Mouse (Mus musculus): ENCODE data around the gene Rhcg. TPM values are rescaled to one million over a fixed set of nuclear protein-coding genes. Genes with fewer than 3 reads are reported as not detected.
A peak's percentile ranks its signal among the peaks of the same experiment; 100 is the strongest.

Gene Rhcg
- polyA plus RNA-seq, 1 experiment: not detected

GRCm38 (mm10) chr7:79555368-79556034 lies 62.0 kb downstream of the Rhcg start:
- H3K4me2 ChIP-seq (ENCODE audit: low read depth): no peak overlapping the region
- TF ChIP-seq TCF12 (IDR thresholded peaks at IDR 0.05; ENCODE audit: insufficient read depth, poor library complexity, severe bottlenecking): no peak
- TF ChIP-seq REST (IDR thresholded peaks at IDR 0.05; ENCODE audit: insufficient read depth, insufficient read length): peak; percentile 58
- H3K36me3 ChIP-seq (ENCODE audit: control insufficient read depth, insufficient read depth): no peaks in the 10 kb centered on the region
- H3ac ChIP-seq (ENCODE audit: control insufficient read depth, insufficient read length): no peak overlapping the region
- H3K27me3 ChIP-seq (ENCODE audit: control insufficient read depth, insufficient read depth, insufficient read length): peaks cover 47% of the 10 kb centered on the region
- no peak overlapping the region for H3K4me3 ChIP-seq
- H3K79me2 ChIP-seq (ENCODE audit: control insufficient read depth, insufficient read depth): no peaks in the 10 kb centered on the region

GRCm38 (mm10) chr7:79552702-79553101 lies 64.8 kb downstream of the Rhcg start:
- TF ChIP-seq TCF3 (IDR thresholded peaks at IDR 0.05; ENCODE audit: insufficient read length, low read depth) (no peak), POLR2A (IDR thresholded peaks at IDR 0.05; ENCODE audit: insufficient read length, low read depth) (no peak), E2F4 (IDR thresholded peaks at IDR 0.05; ENCODE audit: insufficient read depth) (no peak), CEBPB (IDR thresholded peaks at IDR 0.05; ENCODE audit: insufficient read depth, poor library complexity, severe bottlenecking) (no peak), REST (IDR thresholded peaks at IDR 0.05; ENCODE audit: insufficient read depth, insufficient read length) (no peak), POLR2AphosphoS2 (IDR thresholded peaks at IDR 0.05; ENCODE audit: insufficient read length, low read depth) (no peak)
- Histone ChIP-seq H3K36me3 (ENCODE audit: control insufficient read depth, insufficient read depth) (no peaks in the 10 kb centered on the region), H3ac (ENCODE audit: control insufficient read depth, insufficient read length) (no peak overlapping the region), H3K4me2 (ENCODE audit: low read depth) (no peak overlapping the region), H3K79me2 (ENCODE audit: control insufficient read depth, insufficient read depth) (no peaks in the 10 kb centered on the region), H3K27me3 (ENCODE audit: control insufficient read depth, insufficient read depth, insufficient read length) (peaks cover 60% of the 10 kb centered on the region), H3K4me3 (no peak overlapping the region)

GRCm38 (mm10) chr7:79548893-79549555 lies 68.4 kb downstream of the Rhcg start:
- no peak overlapping the region for H3K4me3 ChIP-seq
- TF ChIP-seq TCF12 (IDR thresholded peaks at IDR 0.05; ENCODE audit: insufficient read depth, poor library complexity, severe bottlenecking): no peak
- TF ChIP-seq MAX (IDR thresholded peaks at IDR 0.05; ENCODE audit: low read depth): no peak
- TF ChIP-seq REST (IDR thresholded peaks at IDR 0.05; ENCODE audit: insufficient read depth, insufficient read length): no peak
- no peak for TF ChIP-seq SRF (IDR thresholded peaks at IDR 0.05; ENCODE audit: control insufficient read depth, insufficient read length, low read depth)
- no peak for TF ChIP-seq E2F4 (IDR thresholded peaks at IDR 0.05; ENCODE audit: insufficient read depth)
- TF ChIP-seq MYOG (IDR thresholded peaks at IDR 0.05; ENCODE audit: control insufficient read depth in 1 of 3, insufficient read depth in 1 of 3, insufficient read length in 2 of 3, low read depth in 2 of 3): no peak
- no peak for TF ChIP-seq POLR2A (IDR thresholded peaks at IDR 0.05; ENCODE audit: insufficient read length, low read depth)
- no peak for TF ChIP-seq USF1 (IDR thresholded peaks at IDR 0.05; ENCODE audit: low read depth)
- no peak for TF ChIP-seq POLR2AphosphoS2 (IDR thresholded peaks at IDR 0.05; ENCODE audit: insufficient read length, low read depth)
- no peak for TF ChIP-seq CEBPB (IDR thresholded peaks at IDR 0.05; ENCODE audit: insufficient read depth, poor library complexity, severe bottlenecking)
- H3ac ChIP-seq (ENCODE audit: control insufficient read depth, insufficient read length): no peak overlapping the region
- H3K27me3 ChIP-seq (ENCODE audit: control insufficient read depth, insufficient read depth, insufficient read length): peaks cover 45% of the 10 kb centered on the region
- H3K79me2 ChIP-seq (ENCODE audit: control insufficient read depth, insufficient read depth): no peaks in the 10 kb centered on the region
- H3K36me3 ChIP-seq (ENCODE audit: control insufficient read depth, insufficient read depth): no peaks in the 10 kb centered on the region
- H3K4me2 ChIP-seq (ENCODE audit: low read depth): no peak overlapping the region

GRCm38 (mm10) chr7:79547092-79547491 lies 70.4 kb downstream of the Rhcg start:
- Histone ChIP-seq H3ac (ENCODE audit: control insufficient read depth, insufficient read length) (no peak overlapping the region), H3K27me3 (ENCODE audit: control insufficient read depth, insufficient read depth, insufficient read length) (peaks cover 59% of the 10 kb centered on the region), H3K4me3 (no peak overlapping the region), H3K4me2 (ENCODE audit: low read depth) (no peak overlapping the region), H3K79me2 (ENCODE audit: control insufficient read depth, insufficient read depth) (no peaks in the 10 kb centered on the region), H3K36me3 (ENCODE audit: control insufficient read depth, insufficient read depth) (no peaks in the 10 kb centered on the region)
- TF ChIP-seq E2F4 (IDR thresholded peaks at IDR 0.05; ENCODE audit: insufficient read depth) (no peak), TCF12 (IDR thresholded peaks at IDR 0.05; ENCODE audit: insufficient read depth, poor library complexity, severe bottlenecking) (no peak), MYOD1 (IDR thresholded peaks at IDR 0.05; ENCODE audit: control insufficient read depth in 1 of 3, insufficient read length in 2 of 3, low read depth in 2 of 3) (peak in 2 of 3 experiments; percentile 59 to 61), SRF (IDR thresholded peaks at IDR 0.05; ENCODE audit: control insufficient read depth, insufficient read length, low read depth) (no peak), CEBPB (IDR thresholded peaks at IDR 0.05; ENCODE audit: insufficient read depth, poor library complexity, severe bottlenecking) (no peak), MAX (IDR thresholded peaks at IDR 0.05; ENCODE audit: low read depth) (no peak), TCF3 (IDR thresholded peaks at IDR 0.05; ENCODE audit: insufficient read length, low read depth) (no peak), POLR2A (IDR thresholded peaks at IDR 0.05; ENCODE audit: insufficient read length, low read depth) (no peak), MYOG (IDR thresholded peaks at IDR 0.05; ENCODE audit: control insufficient read depth in 1 of 3, insufficient read depth in 1 of 3, insufficient read length in 2 of 3, low read depth in 2 of 3) (peak in 1 of 3 experiments; percentile 28), USF1 (IDR thresholded peaks at IDR 0.05; ENCODE audit: low read depth) (no peak)

- no peak overlapping the region for H3K4me2 ChIP-seq (ENCODE audit: low read depth)
- H3ac ChIP-seq (ENCODE audit: control insufficient read depth, insufficient read length): no peak overlapping the region
- H3K79me2 ChIP-seq (ENCODE audit: control insufficient read depth, insufficient read depth): no peaks in the 10 kb centered on the region
- H3K36me3 ChIP-seq (ENCODE audit: control insufficient read depth, insufficient read depth): no peaks in the 10 kb centered on the region
- H3K4me3 ChIP-seq: no peak overlapping the region
- H3K27me3 ChIP-seq (ENCODE audit: control insufficient read depth, insufficient read depth, insufficient read length): peaks cover 58% of the 10 kb centered on the region
- TF ChIP-seq E2F4 (IDR thresholded peaks at IDR 0.05; ENCODE audit: insufficient read depth) (no peak), MAX (IDR thresholded peaks at IDR 0.05; ENCODE audit: low read depth) (no peak), CEBPB (IDR thresholded peaks at IDR 0.05; ENCODE audit: insufficient read depth, poor library complexity, severe bottlenecking) (no peak), POLR2AphosphoS2 (IDR thresholded peaks at IDR 0.05; ENCODE audit: insufficient read length, low read depth) (no peak), TCF12 (IDR thresholded peaks at IDR 0.05; ENCODE audit: insufficient read depth, poor library complexity, severe bottlenecking) (no peak), POLR2A (IDR thresholded peaks at IDR 0.05; ENCODE audit: insufficient read length, low read depth) (no peak), MYOD1 (IDR thresholded peaks at IDR 0.05; ENCODE audit: control insufficient read depth in 1 of 3, insufficient read length in 2 of 3, low read depth in 2 of 3) (no peak), USF1 (IDR thresholded peaks at IDR 0.05; ENCODE audit: low read depth) (no peak), SRF (IDR thresholded peaks at IDR 0.05; ENCODE audit: control insufficient read depth, insufficient read length, low read depth) (no peak), REST (IDR thresholded peaks at IDR 0.05; ENCODE audit: insufficient read depth, insufficient read length) (no peak), MYOG (IDR thresholded peaks at IDR 0.05; ENCODE audit: control insufficient read depth in 1 of 3, insufficient read depth in 1 of 3, insufficient read length in 2 of 3, low read depth in 2 of 3) (no peak), TCF3 (IDR thresholded peaks at IDR 0.05; ENCODE audit: insufficient read length, low read depth) (no peak)
Observed at GRCm38 (mm10) chr7:79545066-79545400, 72.4 kb downstream of the Rhcg start.
